Mouse (Mus musculus): ENCODE measurements around the gene Gabbr2. TPM values are rescaled to one million over a fixed set of nuclear protein-coding genes. Genes with fewer than 3 reads are reported as not detected.
"Not testable (repeated sequence)": the region's sequence is repeated elsewhere in the genome, so short reads cannot be mapped to it uniquely, and the experiment has no call there.

Gabbr2 gene
- polyA plus RNA-seq, 1 experiment from 2014 or later = 0.04 TPM

- 50% methylated on average over 2 of the region's 2 CpGs for WGBS
- Histone ChIP-seq H3K4me1 (no peaks in the 10 kb centered on the region; the same call in 1 of the 2 replicates), H3K9ac (no peak overlapping the region), H3K27me3 (peaks cover 12% of the 10 kb centered on the region; the same call in 1 of the 2 replicates), H3K9me3 (no peaks in the 10 kb centered on the region), H3K4me2 (no peak overlapping the region), H3K36me3 (no peaks in the 10 kb centered on the region), H3K27ac (no peak overlapping the region), H3K4me3 (no peak overlapping the region)
- ATAC-seq (ENCODE audit: borderline replicate concordance, extremely low read depth, low FRiP score, low TSS enrichment) = no peak
These were observed 335.7 kb downstream of the Gabbr2 start for GRCm38 (mm10) chr4:46655956-46656355.

DNA sequence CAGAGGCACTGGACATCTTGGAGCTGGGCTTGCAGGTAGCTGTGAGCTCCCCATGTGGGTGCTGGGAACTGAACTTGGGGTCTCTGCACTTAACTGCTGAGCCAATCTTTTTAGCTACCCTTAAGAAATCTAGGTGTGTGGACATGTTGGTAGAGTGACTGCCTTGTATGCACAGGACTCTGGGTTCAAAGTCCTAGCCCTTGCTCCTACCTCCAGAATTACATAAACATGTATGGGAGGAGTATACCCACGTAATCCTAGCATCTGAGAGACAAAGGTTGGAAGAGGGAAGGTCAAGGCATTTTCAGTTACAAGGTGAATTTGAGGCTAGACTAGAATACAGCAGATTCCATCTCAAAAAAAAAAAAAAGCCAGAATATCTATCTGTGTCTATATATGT is 336.4 kb downstream of the Gabbr2 start:
- Histone ChIP-seq H3K27ac (no peak overlapping the region), H3K9me3 (no peaks in the 10 kb centered on the region), H3K36me3 (no peaks in the 10 kb centered on the region), H3K4me2 (no peak overlapping the region), H3K4me3 (no peak overlapping the region), H3K4me1 (no peaks in the 10 kb centered on the region; the same call in 1 of the 2 replicates), H3K27me3 (peaks cover 12% of the 10 kb centered on the region; the same call in 1 of the 2 replicates), H3K9ac (no peak overlapping the region)
- no peak for ATAC-seq (ENCODE audit: borderline replicate concordance, extremely low read depth, low FRiP score, low TSS enrichment)
- WGBS = 36% methylated on average over 1 of the region's 1 CpGs

GRCm38 (mm10) chr4:46650086-46650753 is 341.5 kb downstream of the Gabbr2 start, which contains the start of gene Tbc1d2:
Gene Tbc1d2, minus strand, starts transcription at chr4:46650209.
- peak; percentile 96 for ATAC-seq (ENCODE audit: borderline replicate concordance, extremely low read depth, low FRiP score, low TSS enrichment)
- no peaks in the 10 kb centered on the region for H3K9me3 ChIP-seq
- H3K27me3 ChIP-seq = peaks cover 12% of the 10 kb centered on the region; the same call in 1 of the 2 replicates
- peak within 1 kb of the TSS; percentile 94 for H3K27ac ChIP-seq
- H3K4me2 ChIP-seq = peak within 1 kb of the TSS; percentile 91
- H3K9ac ChIP-seq = peak within 1 kb of the TSS; percentile 62
- under 1% methylated on average over 69 of the region's 69 CpGs for WGBS
- H3K4me3 ChIP-seq = peak within 1 kb of the TSS; percentile 70
- H3K4me1 ChIP-seq = peaks cover 8% of the 10 kb centered on the region
- H3K36me3 ChIP-seq = no peaks in the 10 kb centered on the region

DNA sequence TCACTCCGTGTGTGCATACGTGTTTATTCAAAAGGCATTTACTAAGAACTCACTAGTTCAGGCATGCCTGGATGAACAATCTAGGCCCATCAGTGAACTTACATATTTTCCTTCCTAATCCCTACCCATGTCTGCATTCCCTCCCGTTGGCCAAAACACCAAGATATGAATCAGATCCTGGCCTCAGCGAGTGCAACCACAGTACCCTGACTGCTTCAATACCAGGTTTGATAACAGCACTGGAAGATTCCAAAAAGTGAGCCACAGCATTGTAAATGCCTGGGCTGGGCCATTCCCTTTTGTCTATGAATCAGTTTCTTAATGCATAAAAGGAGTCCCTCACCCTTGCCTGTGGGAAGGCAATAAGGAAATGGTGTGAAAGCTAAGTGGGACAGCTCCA is 342.5 kb downstream of the Gabbr2 start:
- Histone ChIP-seq H3K27ac (no peak overlapping the region), H3K27me3 (peaks cover 12% of the 10 kb centered on the region; the same call in 1 of the 2 replicates), H3K4me1 (peaks cover 8% of the 10 kb centered on the region), H3K4me2 (peak overlapping the region; percentile 91), H3K9ac (peak overlapping the region; percentile 38), H3K4me3 (peak overlapping the region; percentile 70), H3K9me3 (no peaks in the 10 kb centered on the region), H3K36me3 (no peaks in the 10 kb centered on the region)
- no peak for ATAC-seq (ENCODE audit: borderline replicate concordance, extremely low read depth, low FRiP score, low TSS enrichment)
- WGBS = 29% methylated on average over 4 of the region's 4 CpGs

- Histone ChIP-seq H3K36me3 (no peaks in the 10 kb centered on the region), H3K4me2 (no peak overlapping the region), H3K4me3 (no peak overlapping the region), H3K9ac (no peak overlapping the region), H3K9me3 (no peaks in the 10 kb centered on the region), H3K27ac (peak overlapping the region; percentile 83), H3K4me1 (peaks cover 7% of the 10 kb centered on the region; the same call in 1 of the 2 replicates), H3K27me3 (no peaks in the 10 kb centered on the region; the same call in 1 of the 2 replicates)
- no peak for ATAC-seq (ENCODE audit: borderline replicate concordance, extremely low read depth, low FRiP score, low TSS enrichment)
- WGBS = 79% methylated on average over 8 of the region's 8 CpGs
These were observed 348.0 kb downstream of the Gabbr2 start for GRCm38 (mm10) chr4:46643676-46644112.

DNA sequence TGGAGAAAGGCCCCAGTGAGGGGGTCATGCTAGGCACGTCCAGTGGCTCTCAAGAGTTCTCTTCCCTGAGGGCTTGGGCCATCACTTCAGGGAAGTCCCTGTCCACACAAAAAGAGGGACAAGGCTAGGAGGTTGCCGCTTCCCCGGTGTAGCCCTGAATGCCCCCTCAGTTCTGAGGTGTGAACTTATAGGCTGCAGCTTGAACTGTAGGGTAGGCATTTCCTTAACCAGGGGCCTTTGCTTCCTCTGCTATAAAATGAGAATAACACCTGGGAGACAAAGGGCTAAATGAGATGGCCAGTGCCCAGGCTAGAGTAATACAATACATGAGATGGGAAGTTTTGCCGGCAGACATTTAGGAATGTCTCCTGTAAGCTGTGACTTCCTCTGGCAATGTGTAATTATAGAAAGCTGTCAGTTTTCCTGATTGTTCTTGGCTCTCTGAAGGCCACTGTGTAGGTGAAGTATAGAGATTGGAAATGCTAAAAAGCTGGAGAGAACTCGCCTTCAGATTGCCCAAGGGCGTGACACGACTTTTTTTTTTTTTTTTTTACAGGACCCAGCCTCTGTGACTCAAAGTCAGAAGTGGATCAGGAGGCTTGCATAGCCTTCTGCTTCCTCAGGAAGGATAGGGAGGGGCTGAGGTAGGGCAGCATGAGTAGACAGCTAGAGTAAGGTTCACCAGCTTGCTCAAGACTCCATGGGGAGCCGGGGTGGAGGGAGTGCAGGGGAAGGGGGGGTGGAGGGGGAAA is 348.6 kb downstream of the Gabbr2 start:
- no peaks in the 10 kb centered on the region for H3K27me3 ChIP-seq
- H3K9me3 ChIP-seq = no peaks in the 10 kb centered on the region
- H3K27ac ChIP-seq = peak overlapping the region; percentile 83
- H3K4me2 ChIP-seq = no peak overlapping the region
- H3K9ac ChIP-seq = no peak overlapping the region
- peak; percentile 60 for ATAC-seq (ENCODE audit: borderline replicate concordance, extremely low read depth, low FRiP score, low TSS enrichment)
- H3K4me1 ChIP-seq = peaks cover 7% of the 10 kb centered on the region; the same call in 1 of the 2 replicates
- no peak overlapping the region for H3K4me3 ChIP-seq
- WGBS = 68% methylated on average over 8 of the region's 8 CpGs
- H3K36me3 ChIP-seq = no peaks in the 10 kb centered on the region

- no peaks in the 10 kb centered on the region for H3K9me3 ChIP-seq
- 69% methylated on average over 4 of the region's 4 CpGs for WGBS
- H3K4me2 ChIP-seq = no peak overlapping the region
- no peak overlapping the region for H3K27ac ChIP-seq
- no peak overlapping the region for H3K9ac ChIP-seq
- peaks cover 7% of the 10 kb centered on the region; the same call in 1 of the 2 replicates for H3K4me1 ChIP-seq
- ATAC-seq (ENCODE audit: borderline replicate concordance, extremely low read depth, low FRiP score, low TSS enrichment) = no peak
- no peaks in the 10 kb centered on the region for H3K36me3 ChIP-seq
- no peaks in the 10 kb centered on the region for H3K27me3 ChIP-seq
- H3K4me3 ChIP-seq = no peak overlapping the region
These were observed 350.4 kb downstream of the Gabbr2 start for GRCm38 (mm10) chr4:46641283-46641682.

- Histone ChIP-seq H3K27ac (peak overlapping the region; percentile 69; the same call in 1 of the 2 replicates), H3K27me3 (no peaks in the 10 kb centered on the region), H3K4me2 (no peak overlapping the region), H3K36me3 (no peaks in the 10 kb centered on the region), H3K4me1 (peaks cover 7% of the 10 kb centered on the region; the same call in 1 of the 2 replicates), H3K9ac (no peak overlapping the region), H3K9me3 (no peaks in the 10 kb centered on the region), H3K4me3 (no peak overlapping the region)
- 59% methylated on average over 8 of the region's 8 CpGs for WGBS
- ATAC-seq (ENCODE audit: borderline replicate concordance, extremely low read depth, low FRiP score, low TSS enrichment) = no peak; the same call in 1 of the 2 replicates
These were observed 351.8 kb downstream of the Gabbr2 start for GRCm38 (mm10) chr4:46639866-46640265.

DNA sequence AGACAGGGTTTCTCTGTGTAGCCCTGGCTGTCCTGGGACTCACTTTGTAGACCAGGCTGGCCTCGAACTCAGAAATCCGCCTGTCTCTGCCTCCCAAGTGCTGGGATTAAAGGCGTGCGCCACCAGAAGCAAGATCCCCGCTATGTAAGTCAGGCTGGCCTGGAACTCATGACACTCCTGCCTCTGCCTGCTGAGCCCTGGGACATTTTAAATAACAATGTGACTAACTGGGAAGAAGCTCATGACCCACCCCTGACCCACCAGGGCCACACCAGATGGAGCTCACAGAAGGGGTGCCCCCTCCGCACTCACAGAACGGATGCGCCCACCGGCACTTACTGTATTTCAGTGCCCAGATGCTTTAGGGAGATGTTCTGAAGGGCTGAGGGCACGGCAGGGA is 354.4 kb downstream of the Gabbr2 start:
- ATAC-seq (ENCODE audit: borderline replicate concordance, extremely low read depth, low FRiP score, low TSS enrichment); H3K4me2 ChIP-seq; H3K27me3 ChIP-seq; H3K4me1 ChIP-seq; H3K36me3 ChIP-seq; H3K9me3 ChIP-seq; H3K9ac ChIP-seq; H3K27ac ChIP-seq; H3K4me3 ChIP-seq: not testable (repeated sequence)
- WGBS = 91% methylated on average over 10 of the region's 10 CpGs

DNA sequence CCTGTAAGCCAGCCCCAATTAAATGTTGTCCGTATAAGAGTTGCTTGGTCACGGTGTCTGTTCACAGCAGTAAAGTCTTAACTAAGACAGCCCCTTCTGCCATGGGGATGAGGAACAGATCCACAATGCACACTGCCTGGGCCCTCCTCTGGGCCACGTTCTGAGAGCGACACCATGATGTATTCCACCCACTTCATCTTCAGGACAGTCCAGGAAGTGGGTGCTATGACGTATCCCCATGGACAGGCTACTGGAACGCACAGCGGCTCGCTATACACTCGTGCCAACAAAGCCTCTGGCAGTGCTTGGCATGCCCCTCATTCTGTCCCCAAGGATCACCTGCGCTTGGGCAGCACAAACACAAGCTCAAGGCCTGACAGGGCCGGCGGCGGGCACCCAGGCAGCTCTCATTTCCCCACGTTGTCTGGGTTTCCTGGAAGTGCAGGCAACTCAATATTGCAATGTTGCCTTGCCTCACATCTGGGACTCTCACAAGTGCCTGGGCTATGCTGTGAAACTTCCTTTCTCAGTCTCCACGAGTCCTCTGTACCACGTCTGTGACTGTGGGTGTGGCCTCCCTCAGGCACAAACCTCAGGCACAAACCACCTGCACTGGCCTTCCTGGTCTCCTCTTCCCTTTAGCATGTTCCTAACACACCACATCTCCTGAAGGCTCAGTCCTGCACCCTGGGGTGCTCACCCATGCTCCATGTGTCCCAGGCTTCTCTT is 355.8 kb downstream of the Gabbr2 start:
- H3K27me3 ChIP-seq = no peaks in the 10 kb centered on the region
- no peaks in the 10 kb centered on the region for H3K36me3 ChIP-seq
- no peak overlapping the region for H3K4me2 ChIP-seq
- ATAC-seq (ENCODE audit: borderline replicate concordance, extremely low read depth, low FRiP score, low TSS enrichment) = no peak
- H3K27ac ChIP-seq = no peak overlapping the region
- no peak overlapping the region for H3K9ac ChIP-seq
- H3K4me3 ChIP-seq = no peak overlapping the region
- 68% methylated on average over 16 of the region's 16 CpGs for WGBS
- H3K9me3 ChIP-seq = no peaks in the 10 kb centered on the region
- peaks cover 4% of the 10 kb centered on the region; the same call in 1 of the 2 replicates for H3K4me1 ChIP-seq

DNA sequence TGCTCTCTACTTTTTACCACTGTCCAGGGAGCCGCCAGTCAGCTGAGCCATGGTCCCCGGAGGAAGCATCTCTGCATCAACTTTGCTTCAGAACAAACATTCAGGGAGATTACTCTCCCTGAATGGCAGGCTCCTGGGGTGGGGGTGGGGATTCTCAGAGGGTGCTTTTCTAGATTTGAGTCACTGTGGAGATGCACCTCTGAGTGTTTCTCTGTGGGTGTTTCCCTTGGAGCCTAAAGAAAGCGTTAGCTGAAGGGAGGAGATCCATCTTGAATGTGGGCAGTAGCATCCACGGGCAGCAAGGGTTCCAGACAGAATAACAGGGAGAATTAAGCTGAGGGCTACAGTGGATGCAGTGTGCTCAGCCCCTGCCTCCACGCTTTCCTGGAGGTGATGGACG is 356.8 kb downstream of the Gabbr2 start:
- no peaks in the 10 kb centered on the region for H3K27me3 ChIP-seq
- WGBS = 42% methylated on average over 6 of the region's 6 CpGs
- H3K4me3 ChIP-seq = no peak overlapping the region
- H3K9me3 ChIP-seq = no peaks in the 10 kb centered on the region
- H3K27ac ChIP-seq = no peak overlapping the region
- no peak for ATAC-seq (ENCODE audit: borderline replicate concordance, extremely low read depth, low FRiP score, low TSS enrichment)
- peaks cover 4% of the 10 kb centered on the region; the same call in 1 of the 2 replicates for H3K4me1 ChIP-seq
- no peak overlapping the region for H3K9ac ChIP-seq
- H3K36me3 ChIP-seq = no peaks in the 10 kb centered on the region
- H3K4me2 ChIP-seq = no peak overlapping the region

Measured in lung, embryonic 15.5 days (tissue).